Mouse (Mus musculus) hindbrain, embryonic 10.5 days (tissue): ENCODE results near the gene Sms. TPM values are rescaled to one million over a fixed set of nuclear protein-coding genes. Genes with fewer than 3 reads are reported as not detected.

Experiments used
- DNase-seq: peaks from one replicate; pipeline ENCODE4 v3.0.0-alpha.2; 2017; ENCODE audit warnings: low spot score
- H3K27ac ChIP-seq: fragments of 300-500 bp; sonication (generic); 2 replicates; pipeline ENCODE4 v1.5.1; 2016; ENCODE audit warnings: mild to moderate bottlenecking, moderate library complexity
- H3K27me3 ChIP-seq: fragments of 300-500 bp; sonication (generic); 2 replicates; pipeline ENCODE4 v1.6.1; 2016; ENCODE audit warnings: mild to moderate bottlenecking; ENCODE audit not compliant: poor library complexity, insufficient read depth, severe bottlenecking
- H3K36me3 ChIP-seq: fragments of 300-500 bp; sonication (generic); 2 replicates; pipeline ENCODE4 v1.6.1; 2016; ENCODE audit warnings: mild to moderate bottlenecking, moderate library complexity
- H3K4me1 ChIP-seq: fragments of 300-500 bp; sonication (generic); replicated peaks from 2 replicates; pipeline ENCODE4 v1.6.1; 2016; ENCODE audit warnings: mild to moderate bottlenecking
- H3K4me3 ChIP-seq: fragments of 300-500 bp; sonication (generic); 2 replicates; pipeline ENCODE4 v1.5.1; 2016; ENCODE audit warnings: mild to moderate bottlenecking, moderate library complexity
- H3K9me3 ChIP-seq: fragments of 300-500 bp; sonication (generic); 2 replicates; pipeline ENCODE4 v1.6.1; 2016; ENCODE audit warnings: mild to moderate bottlenecking, moderate library complexity
- WGBS: fragments of 180-500 bp; shearing (Covaris S2); methylation state at CpG from one replicate; pipeline ENCODE4 v1.1.7; 2016; 5-methylcytosine and 5-hydroxymethylcytosine counted together
- polyA plus RNA-seq: library from polyadenylated mRNA; unstranded; fragments of >200 nt; fragmentation: Nextera tagmentation; extraction: Ambion mirVana; gene quantifications from 2 replicates; pipeline ENCODE4 v1.2.1, GENCODE M21; 2016

Gene Sms
- polyA plus RNA-seq, 1 experiment from 2014 or later: 67.8 TPM

DNA sequence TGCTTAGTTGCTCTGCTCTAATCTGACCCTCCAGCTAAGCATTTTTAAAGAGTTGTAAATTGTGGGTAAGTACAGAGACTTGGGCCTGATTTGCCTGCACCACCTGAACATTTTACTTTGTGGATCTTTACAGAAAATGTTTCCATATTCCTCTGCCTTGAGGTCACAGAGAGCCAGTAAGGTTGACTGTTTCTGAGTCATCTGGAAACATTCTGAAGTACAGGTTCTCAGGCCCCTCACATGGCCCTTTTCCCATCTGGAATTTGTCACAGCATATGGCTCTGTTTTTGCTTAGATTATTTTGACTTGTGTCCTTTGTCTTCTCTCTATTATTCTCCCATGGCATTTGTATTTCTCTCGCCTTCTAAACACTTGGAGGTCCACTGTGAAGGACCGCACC, 10.2 kb downstream of the Sms start:
- Histone ChIP-seq H3K36me3 (no peaks in the 10 kb centered on the region), H3K27me3 (no peaks in the 10 kb centered on the region), H3K4me3 (no peak overlapping the region), H3K27ac (no peak overlapping the region), H3K4me1 (no peaks in the 10 kb centered on the region), H3K9me3 (no peaks in the 10 kb centered on the region)
- no peak for DNase-seq
- WGBS: 85% methylated on average over 2 of the region's 2 CpGs

DNA sequence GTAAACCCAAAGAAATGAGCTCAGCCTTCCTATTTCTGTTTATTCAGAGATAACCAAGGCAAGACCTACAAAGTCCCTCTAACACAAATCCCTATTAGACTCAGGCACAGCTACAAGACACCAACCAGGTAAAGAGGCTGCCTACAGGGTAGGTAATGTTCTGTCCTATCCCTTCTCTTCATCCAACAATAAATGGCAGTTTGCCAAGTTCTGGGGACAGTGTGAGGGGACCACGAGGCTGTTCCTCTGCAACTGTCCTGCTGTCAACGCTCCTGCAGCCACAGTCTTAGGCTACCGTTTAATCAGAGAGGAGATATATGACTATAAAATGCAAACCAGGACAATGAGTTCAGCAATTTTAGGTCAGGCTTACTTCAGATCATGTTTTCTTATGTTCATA, 14.8 kb downstream of the Sms start:
- Histone ChIP-seq H3K9me3 (no peaks in the 10 kb centered on the region), H3K27me3 (no peaks in the 10 kb centered on the region), H3K4me3 (no peak overlapping the region), H3K4me1 (no peaks in the 10 kb centered on the region), H3K27ac (no peak overlapping the region), H3K36me3 (no peaks in the 10 kb centered on the region)
- 90% methylated on average over 3 of the region's 3 CpGs for WGBS
- DNase-seq: no peak

DNA sequence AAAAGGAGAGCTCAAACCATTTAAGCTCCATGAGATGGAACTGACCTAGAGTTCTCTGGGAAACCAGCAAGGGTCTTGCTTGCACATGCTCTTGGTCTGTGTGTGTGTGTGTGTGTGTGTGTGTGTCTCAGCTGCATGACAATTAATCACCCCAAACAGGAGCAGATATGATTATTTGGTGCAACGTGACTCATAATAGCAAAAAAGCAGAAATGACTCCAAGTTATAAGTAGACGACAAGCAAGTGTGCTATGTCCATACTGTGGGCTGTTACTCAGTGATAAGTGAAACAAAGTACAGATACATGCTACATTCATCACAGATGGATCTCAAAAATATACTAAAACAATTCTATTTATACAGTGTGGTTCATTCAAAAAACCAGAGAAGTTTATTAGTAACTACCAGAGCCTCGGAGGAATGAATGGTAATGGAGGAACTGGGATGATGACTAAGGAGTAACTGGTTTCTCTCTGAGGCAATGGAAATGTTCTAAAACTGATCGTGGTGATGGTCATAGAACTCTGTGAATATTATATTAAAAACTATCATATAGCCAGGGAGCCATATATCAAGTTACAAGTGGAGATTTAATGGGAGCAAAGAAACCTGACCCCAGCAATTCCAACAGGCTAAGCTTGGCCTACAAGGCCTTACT, 15.8 kb downstream of the Sms start:
- no peaks in the 10 kb centered on the region for H3K9me3 ChIP-seq
- H3K27ac ChIP-seq: no peak overlapping the region
- H3K27me3 ChIP-seq: no peaks in the 10 kb centered on the region
- WGBS: 92% methylated on average over 4 of the region's 4 CpGs
- H3K36me3 ChIP-seq: no peaks in the 10 kb centered on the region
- DNase-seq: no peak
- H3K4me1 ChIP-seq: no peaks in the 10 kb centered on the region
- H3K4me3 ChIP-seq: no peak overlapping the region

- Histone ChIP-seq H3K27me3 (no peaks in the 10 kb centered on the region), H3K4me3 (no peak overlapping the region), H3K27ac (no peak overlapping the region), H3K4me1 (no peaks in the 10 kb centered on the region), H3K36me3 (peaks cover 9% of the 10 kb centered on the region; the same call in 1 of the 2 replicates), H3K9me3 (no peaks in the 10 kb centered on the region)
- no peak for DNase-seq
- WGBS: 90% methylated on average over 8 of the region's 8 CpGs
Observed at GRCm38 (mm10) chrX:157471711-157472660, 20.1 kb downstream of the Sms start.

DNA sequence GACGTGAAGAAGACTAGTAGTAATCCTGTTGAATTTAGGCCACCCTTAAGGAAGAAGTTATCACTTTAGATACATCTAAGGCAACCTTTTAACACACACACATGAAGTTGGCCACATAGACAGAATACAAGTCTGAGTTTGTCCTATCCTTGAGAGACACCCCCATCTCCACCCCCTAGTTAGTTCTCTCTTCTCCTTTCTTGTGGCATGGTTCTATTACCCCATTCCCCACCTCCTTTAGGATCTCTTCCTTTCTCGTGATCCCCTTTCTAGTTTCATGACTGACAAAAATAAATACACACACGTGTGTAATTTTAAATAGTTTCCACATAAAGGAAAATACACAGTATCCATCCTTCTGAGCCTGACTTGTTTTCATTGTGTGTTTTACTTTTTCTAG, 23.3 kb downstream of the Sms start:
- H3K36me3 ChIP-seq: peaks cover 23% of the 10 kb centered on the region
- H3K27ac ChIP-seq: no peak overlapping the region
- WGBS: 89% methylated on average over 3 of the region's 3 CpGs
- no peak overlapping the region for H3K4me3 ChIP-seq
- H3K4me1 ChIP-seq: no peaks in the 10 kb centered on the region
- H3K27me3 ChIP-seq: no peaks in the 10 kb centered on the region
- no peaks in the 10 kb centered on the region for H3K9me3 ChIP-seq
- no peak for DNase-seq

- WGBS: 94% methylated on average over 2 of the region's 2 CpGs
- Histone ChIP-seq H3K27ac (no peak overlapping the region), H3K36me3 (peaks cover 23% of the 10 kb centered on the region), H3K4me3 (no peak overlapping the region), H3K4me1 (no peaks in the 10 kb centered on the region), H3K9me3 (no peaks in the 10 kb centered on the region), H3K27me3 (no peaks in the 10 kb centered on the region)
- DNase-seq: no peak
Observed at GRCm38 (mm10) chrX:157468055-157468454, 24.0 kb downstream of the Sms start.

- WGBS: 74% methylated on average over 1 of the region's 1 CpGs
- peaks cover 31% of the 10 kb centered on the region for H3K36me3 ChIP-seq
Observed at GRCm38 (mm10) chrX:157465949-157466348, 26.1 kb downstream of the Sms start.

DNA sequence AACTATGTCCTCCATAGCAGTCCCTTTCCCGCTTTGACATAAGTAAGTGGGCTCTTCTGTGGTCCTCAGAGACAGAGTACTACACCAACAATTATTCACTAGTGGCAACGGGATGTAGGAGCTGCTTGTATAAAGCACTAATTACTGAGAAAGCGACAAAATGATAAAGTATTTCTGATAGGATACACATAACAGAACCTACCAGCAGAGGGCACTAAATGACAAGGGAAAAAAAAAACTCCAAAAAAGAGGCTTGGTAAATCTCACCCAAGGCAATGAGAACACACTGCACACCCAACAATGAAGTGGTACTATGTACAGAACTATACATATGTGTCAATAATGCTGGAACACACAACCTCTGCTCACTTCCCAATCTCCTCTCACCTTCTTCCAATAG, 29.4 kb downstream of the Sms start:
- Histone ChIP-seq H3K4me1 (no peaks in the 10 kb centered on the region), H3K9me3 (no peaks in the 10 kb centered on the region), H3K27me3 (no peaks in the 10 kb centered on the region), H3K36me3 (peaks cover 44% of the 10 kb centered on the region), H3K27ac (no peak overlapping the region), H3K4me3 (no peak overlapping the region)
- DNase-seq: no peak
- 79% methylated on average over 3 of the region's 3 CpGs for WGBS

More at GRCm38 (mm10) chrX:157465949-157466348, 26.1 kb downstream of the Sms start:
- Histone ChIP-seq H3K9me3 (no peaks in the 10 kb centered on the region), H3K27me3 (no peaks in the 10 kb centered on the region), H3K4me3 (no peak overlapping the region), H3K27ac (no peak overlapping the region), H3K4me1 (no peaks in the 10 kb centered on the region)
- no peak for DNase-seq

DNA sequence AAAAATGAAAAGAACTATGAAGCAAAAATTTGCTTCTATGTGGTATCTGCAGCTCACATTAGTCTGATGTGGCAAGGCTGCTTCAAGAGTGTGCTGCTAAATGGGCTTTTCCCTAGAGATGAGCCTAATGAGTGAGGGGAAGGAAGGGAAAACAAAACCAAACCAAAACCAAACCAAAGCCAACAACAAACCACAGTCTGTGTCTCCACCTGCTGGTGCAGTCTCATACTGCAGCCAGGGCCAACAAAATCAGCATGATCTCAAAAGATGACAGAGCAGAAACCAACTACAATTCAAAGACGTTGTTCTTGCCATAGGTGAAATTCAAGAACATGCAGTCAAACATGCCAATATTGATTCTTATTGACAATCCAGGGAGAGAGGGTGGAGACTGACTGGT, 37.7 kb downstream of the Sms start:
- H3K36me3 ChIP-seq: peaks cover 40% of the 10 kb centered on the region
- WGBS: 61% methylated on average over 1 of the region's 1 CpGs
- peak; percentile 41 for DNase-seq
- H3K4me3 ChIP-seq: no peak overlapping the region
- H3K4me1 ChIP-seq: no peaks in the 10 kb centered on the region
- H3K9me3 ChIP-seq: no peaks in the 10 kb centered on the region
- no peaks in the 10 kb centered on the region for H3K27me3 ChIP-seq
- no peak overlapping the region for H3K27ac ChIP-seq

GRCm38 (mm10) chrX:157449000-157449399, 43.1 kb downstream of the Sms start:
- peaks cover 22% of the 10 kb centered on the region for H3K36me3 ChIP-seq
- H3K4me1 ChIP-seq: no peaks in the 10 kb centered on the region
- H3K4me3 ChIP-seq: no peak overlapping the region
- H3K27me3 ChIP-seq: no peaks in the 10 kb centered on the region
- no peak overlapping the region for H3K27ac ChIP-seq
- H3K9me3 ChIP-seq: no peaks in the 10 kb centered on the region
- no peak for DNase-seq
- 89% methylated on average over 1 of the region's 1 CpGs for WGBS

GRCm38 (mm10) chrX:157447431-157447830, 44.7 kb downstream of the Sms start:
- peaks cover 24% of the 10 kb centered on the region for H3K36me3 ChIP-seq
- no peak overlapping the region for H3K27ac ChIP-seq
- H3K9me3 ChIP-seq: no peaks in the 10 kb centered on the region
- H3K4me1 ChIP-seq: no peaks in the 10 kb centered on the region
- DNase-seq: no peak
- H3K4me3 ChIP-seq: no peak overlapping the region
- H3K27me3 ChIP-seq: no peaks in the 10 kb centered on the region
- WGBS: 86% methylated on average over 6 of the region's 6 CpGs

DNA sequence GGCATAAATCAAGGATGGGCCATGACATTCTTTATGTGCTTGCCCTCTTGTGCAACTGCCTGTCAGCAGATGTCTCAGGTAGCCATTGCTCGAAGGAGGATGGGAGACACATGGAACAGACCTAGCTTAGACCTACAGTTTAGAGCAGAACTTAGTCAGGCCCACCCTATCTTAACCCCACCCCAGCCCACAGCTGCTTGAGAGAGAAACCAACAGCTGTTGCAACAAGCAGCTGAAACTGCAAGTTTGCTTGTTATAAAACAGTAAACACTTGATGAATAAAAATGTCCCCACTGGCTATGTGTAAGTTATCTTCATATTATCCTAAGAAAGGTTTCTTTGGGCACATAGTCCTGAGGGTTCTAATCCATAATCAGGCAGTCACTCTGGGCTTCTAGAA, 57.3 kb downstream of the Sms start:
- Histone ChIP-seq H3K4me1 (no peaks in the 10 kb centered on the region), H3K27ac (no peak overlapping the region), H3K36me3 (no peaks in the 10 kb centered on the region), H3K4me3 (no peak overlapping the region), H3K27me3 (no peaks in the 10 kb centered on the region), H3K9me3 (no peaks in the 10 kb centered on the region)
- WGBS: 84% methylated on average over 1 of the region's 1 CpGs
- no peak for DNase-seq

DNA sequence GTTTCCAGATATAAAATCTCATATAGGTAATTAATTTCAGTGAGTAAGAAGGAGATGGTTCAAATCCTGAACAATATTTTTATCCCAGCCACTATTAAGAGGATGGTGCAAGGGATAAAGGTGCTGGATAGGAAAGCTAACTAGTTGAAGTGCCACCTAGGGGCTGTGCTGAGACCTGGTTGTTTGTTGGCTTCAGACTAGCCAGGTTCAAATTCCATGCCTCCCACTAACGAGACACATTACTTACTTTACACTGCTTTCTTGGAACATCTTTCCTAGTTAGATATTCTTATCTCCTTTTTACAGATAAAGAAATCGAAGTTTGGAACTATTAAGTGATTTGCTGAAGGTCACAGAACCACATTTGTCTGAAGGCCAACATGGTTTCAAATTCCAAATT, 72.6 kb downstream of the Sms start:
- no peak overlapping the region for H3K4me3 ChIP-seq
- DNase-seq: no peak
- H3K4me1 ChIP-seq: no peaks in the 10 kb centered on the region
- no peak overlapping the region for H3K27ac ChIP-seq
- H3K27me3 ChIP-seq: no peaks in the 10 kb centered on the region
- no peaks in the 10 kb centered on the region for H3K9me3 ChIP-seq
- H3K36me3 ChIP-seq: no peaks in the 10 kb centered on the region
- 71% methylated on average over 2 of the region's 2 CpGs for WGBS
